Mouse (Mus musculus): ENCODE measurements around the gene Rps19. TPM values are rescaled to one million over a fixed set of nuclear protein-coding genes. Genes with fewer than 3 reads are reported as not detected.

Rps19 gene
- polyA plus RNA-seq (2015; fragmentation: Illumina TruSeq; extraction: RNeasy Lipid Tissue Mini Kit (QIAGEN cat#74804); ENCODE audit: insufficient read depth, low read depth, low replicate concordance), result 743 TPM

DNA sequence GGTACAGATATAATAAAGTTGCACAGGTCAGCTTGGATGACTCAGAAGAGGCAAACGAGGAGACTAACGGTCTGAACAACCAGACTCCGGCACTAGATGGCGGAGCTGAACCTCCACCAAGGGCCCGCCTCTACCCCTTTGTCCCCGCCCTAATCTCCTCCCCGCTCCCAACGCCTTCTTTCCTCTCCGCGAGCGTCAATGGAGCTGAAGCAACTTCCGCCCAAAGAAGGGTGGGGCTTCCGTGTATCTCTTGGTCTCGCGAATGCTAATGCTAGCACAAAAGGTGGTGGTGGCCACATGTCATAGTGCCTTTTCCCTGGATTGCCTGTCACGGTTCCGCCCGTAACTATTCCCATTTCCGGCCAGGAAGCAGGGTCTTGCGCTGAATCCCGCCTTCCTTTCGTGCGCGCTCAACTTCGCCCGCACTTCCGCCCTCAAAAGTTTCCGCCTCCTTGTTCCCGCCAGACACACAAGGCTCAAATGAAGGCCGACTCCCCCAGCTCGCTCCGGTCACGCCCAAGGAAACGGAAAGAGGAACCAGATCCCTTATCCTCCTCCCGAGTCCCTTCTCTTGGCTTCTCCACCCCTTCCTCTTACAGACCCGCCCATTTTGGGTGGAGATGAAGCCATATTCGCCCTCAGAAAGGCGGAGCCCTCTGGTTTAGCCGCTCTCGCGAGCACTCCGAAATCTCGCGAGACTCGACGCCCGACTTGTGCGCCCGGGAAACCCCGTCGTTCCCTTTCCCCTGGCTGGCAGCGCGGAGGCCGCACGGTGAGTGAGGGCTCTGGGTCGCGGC, at the start of gene Rps19:
TSS of gene Rps19 (plus strand) at position 476 of the 797 bp plus-strand sequence.

GRCm38 (mm10) chr7:24861913-24862312, 22.3 kb upstream of the Rps19 start, which contains the start of gene Gm9844:
Gene Gm9844 (plus strand): TSS chr7:24862213.

DNA sequence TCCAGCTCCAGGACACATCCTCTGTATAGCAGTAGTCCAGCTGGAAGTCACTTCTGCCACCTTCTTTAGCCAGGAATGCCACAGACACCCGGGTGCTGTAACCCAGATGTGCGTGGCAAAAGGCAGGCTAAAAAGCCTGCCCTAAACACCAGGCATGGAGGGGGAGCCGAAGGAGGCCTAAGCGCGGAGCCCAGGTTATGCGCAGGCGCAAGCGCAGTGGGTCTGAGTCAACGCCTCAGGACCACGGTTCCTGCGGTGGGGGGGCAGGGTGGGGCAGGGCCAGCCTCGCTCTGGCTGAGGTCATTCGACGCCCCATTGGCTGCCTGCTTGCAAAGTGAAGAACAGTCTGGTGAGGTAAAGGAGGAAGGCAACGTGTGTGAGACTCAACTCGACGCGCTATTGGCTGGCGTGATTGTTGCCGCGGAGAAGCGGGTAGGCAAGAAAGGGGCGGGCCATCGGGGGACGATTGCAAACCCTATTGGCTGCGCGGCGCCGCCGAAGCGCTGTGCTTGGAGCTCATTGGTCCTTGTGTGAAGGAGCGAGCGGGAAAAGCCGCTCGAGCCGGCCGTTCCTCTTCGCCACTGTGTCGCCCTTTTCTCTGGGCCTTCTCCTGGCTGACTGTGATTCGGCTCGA, 14.5 kb upstream of the Rps19 start, which contains the start of the genes Lypd4 and Dmrtc2:
TSS of gene Lypd4 (minus strand) at position 410 of the 634 bp plus-strand sequence.
TSS of gene Dmrtc2 (plus strand) at position 526 of the 634 bp plus-strand sequence.

DNA sequence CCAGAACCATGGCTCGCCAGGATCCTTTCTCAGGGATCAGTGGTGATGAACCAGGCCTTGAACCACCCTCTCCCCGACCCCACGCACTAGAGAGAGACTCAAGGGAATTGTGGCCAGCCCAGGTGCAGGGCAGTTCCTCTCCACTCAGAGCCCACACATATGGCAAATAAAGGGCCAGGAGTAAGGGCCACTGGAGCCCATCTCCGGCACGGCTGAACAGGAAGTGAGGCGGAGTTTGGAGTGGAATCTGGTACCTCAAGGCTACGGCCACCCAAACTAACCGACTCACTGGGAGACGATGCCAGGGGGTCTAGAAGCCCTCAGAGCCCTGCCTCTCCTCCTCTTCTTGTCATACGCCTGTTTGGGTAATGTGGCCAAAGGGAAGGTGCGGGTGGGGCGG, 13.1 kb downstream of the Rps19 start, which contains the start of gene Cd79a:
TSS of gene Cd79a (plus strand) at position 158 of the 400 bp plus-strand sequence.

DNA sequence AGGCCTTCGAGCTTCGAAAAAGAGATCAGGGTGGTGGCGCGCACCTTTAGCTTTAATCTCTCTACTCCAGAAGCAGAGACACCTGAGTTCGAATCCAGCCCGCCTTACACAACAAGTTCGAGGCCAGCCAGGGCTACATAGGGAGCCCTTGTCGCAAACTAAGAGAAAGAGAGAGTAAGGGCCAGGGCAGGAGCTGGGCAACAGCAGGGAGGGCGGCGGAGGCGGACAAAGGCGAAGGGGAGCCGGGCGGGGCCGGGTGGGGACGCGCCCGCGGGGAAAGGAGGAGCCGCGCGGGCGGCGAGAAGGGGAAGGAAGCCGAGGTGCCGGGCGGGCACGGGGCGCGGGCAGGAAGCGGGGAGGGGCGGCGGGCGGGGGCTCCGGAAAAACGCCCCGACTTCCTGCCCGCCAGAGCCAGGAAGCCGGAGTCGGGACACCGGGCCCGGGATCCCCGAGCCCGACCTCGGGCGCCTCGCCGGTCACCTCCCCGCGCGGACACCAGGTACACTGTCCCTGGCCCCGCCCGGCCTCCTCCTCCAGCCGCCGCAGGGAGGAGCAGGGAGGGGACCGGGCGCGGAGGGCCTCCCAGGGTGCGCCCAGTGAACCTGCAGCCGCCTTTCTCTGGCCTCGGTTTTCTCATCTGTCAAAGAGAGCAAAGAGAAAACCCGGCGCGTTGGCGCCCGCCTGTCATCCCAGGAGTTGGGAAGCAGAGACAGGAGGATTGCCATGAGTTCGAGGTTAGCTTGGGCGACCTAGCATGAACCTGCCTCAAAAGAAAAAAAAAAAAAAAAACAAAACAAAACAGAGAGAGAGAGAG, 18.7 kb downstream of the Rps19 start, which contains the start of gene Arhgef1:
TSS of gene Arhgef1 (plus strand) at position 283 of the 814 bp plus-strand sequence.

Other genes starting within 250 kb of the Rps19 start
- gene Lypd3, start 247.8 kb upstream of the Rps19 start, polyA plus RNA-seq (2015; fragmentation: Illumina TruSeq; extraction: RNeasy Lipid Tissue Mini Kit (QIAGEN cat#74804); ENCODE audit: insufficient read depth, low read depth, low replicate concordance), result not detected
- not detected for gene Tex101, start 207.7 kb upstream of the Rps19 start, polyA plus RNA-seq (2015; fragmentation: Illumina TruSeq; extraction: RNeasy Lipid Tissue Mini Kit (QIAGEN cat#74804); ENCODE audit: insufficient read depth, low read depth, low replicate concordance)
- gene BC049730, start 175.1 kb upstream of the Rps19 start, polyA plus RNA-seq (2015; fragmentation: Illumina TruSeq; extraction: RNeasy Lipid Tissue Mini Kit (QIAGEN cat#74804); ENCODE audit: insufficient read depth, low read depth, low replicate concordance), result not detected
- not detected for gene Gm4763, start 157.5 kb upstream of the Rps19 start, polyA plus RNA-seq (2015; fragmentation: Illumina TruSeq; extraction: RNeasy Lipid Tissue Mini Kit (QIAGEN cat#74804); ENCODE audit: insufficient read depth, low read depth, low replicate concordance)
- gene Cd177, start 124.1 kb upstream of the Rps19 start, polyA plus RNA-seq (2015; fragmentation: Illumina TruSeq; extraction: RNeasy Lipid Tissue Mini Kit (QIAGEN cat#74804); ENCODE audit: insufficient read depth, low read depth, low replicate concordance), result not detected
- gene Ceacam10, start 107.2 kb upstream of the Rps19 start, polyA plus RNA-seq (2015; fragmentation: Illumina TruSeq; extraction: RNeasy Lipid Tissue Mini Kit (QIAGEN cat#74804); ENCODE audit: insufficient read depth, low read depth, low replicate concordance), result not detected
- gene Gm9844, start 22.2 kb upstream of the Rps19 start, polyA plus RNA-seq (2015; fragmentation: Illumina TruSeq; extraction: RNeasy Lipid Tissue Mini Kit (QIAGEN cat#74804); ENCODE audit: insufficient read depth, low read depth, low replicate concordance), result not detected
- not detected for gene Lypd4, start 14.4 kb upstream of the Rps19 start, polyA plus RNA-seq (2015; fragmentation: Illumina TruSeq; extraction: RNeasy Lipid Tissue Mini Kit (QIAGEN cat#74804); ENCODE audit: insufficient read depth, low read depth, low replicate concordance)
- not detected for gene Dmrtc2, start 14.3 kb upstream of the Rps19 start, polyA plus RNA-seq (2015; fragmentation: Illumina TruSeq; extraction: RNeasy Lipid Tissue Mini Kit (QIAGEN cat#74804); ENCODE audit: insufficient read depth, low read depth, low replicate concordance)
- gene Cd79a, start 13.0 kb downstream of the Rps19 start, polyA plus RNA-seq (2015; fragmentation: Illumina TruSeq; extraction: RNeasy Lipid Tissue Mini Kit (QIAGEN cat#74804); ENCODE audit: insufficient read depth, low read depth, low replicate concordance), result 1.7 TPM
- gene Arhgef1, start 18.5 kb downstream of the Rps19 start, polyA plus RNA-seq (2015; fragmentation: Illumina TruSeq; extraction: RNeasy Lipid Tissue Mini Kit (QIAGEN cat#74804); ENCODE audit: insufficient read depth, low read depth, low replicate concordance), result 39.0 TPM
- not detected for gene Gm4881, start 60.1 kb downstream of the Rps19 start, polyA plus RNA-seq (2015; fragmentation: Illumina TruSeq; extraction: RNeasy Lipid Tissue Mini Kit (QIAGEN cat#74804); ENCODE audit: insufficient read depth, low read depth, low replicate concordance)
- gene Rabac1, start 88.4 kb downstream of the Rps19 start, polyA plus RNA-seq (2015; fragmentation: Illumina TruSeq; extraction: RNeasy Lipid Tissue Mini Kit (QIAGEN cat#74804); ENCODE audit: insufficient read depth, low read depth, low replicate concordance), result 187 TPM
- gene Atp1a3, start 121.6 kb downstream of the Rps19 start, polyA plus RNA-seq (2015; fragmentation: Illumina TruSeq; extraction: RNeasy Lipid Tissue Mini Kit (QIAGEN cat#74804); ENCODE audit: insufficient read depth, low read depth, low replicate concordance), result 0.50 TPM
- 6.6 TPM for gene Grik5, start 188.0 kb downstream of the Rps19 start, polyA plus RNA-seq (2015; fragmentation: Illumina TruSeq; extraction: RNeasy Lipid Tissue Mini Kit (QIAGEN cat#74804); ENCODE audit: insufficient read depth, low read depth, low replicate concordance)
- gene Zfp574, start 188.2 kb downstream of the Rps19 start, polyA plus RNA-seq (2015; fragmentation: Illumina TruSeq; extraction: RNeasy Lipid Tissue Mini Kit (QIAGEN cat#74804); ENCODE audit: insufficient read depth, low read depth, low replicate concordance), result 2.9 TPM

All from pancreas, adult 10 weeks (tissue).